Mouse (Mus musculus) embryonic fibroblast, embryonic 13.5 days (primary cell): ENCODE measurements around the gene Slc25a17.

Source experiments
- CTCF ChIP-seq: IDR thresholded peaks from 2 replicates; pipeline ENCODE4 v1.5.1; 2011; ENCODE audit warnings: mild to moderate bottlenecking, control low read depth, low read length, moderate library complexity, borderline replicate concordance; ENCODE audit not compliant: insufficient read depth
- POLR2A ChIP-seq: IDR thresholded peaks from 2 replicates; pipeline ENCODE4 v1.6.1; 2011; ENCODE audit warnings: low read depth, mild to moderate bottlenecking, control low read depth, low read length, moderate library complexity

- TF ChIP-seq CTCF (no peak), POLR2A (no peak)
These were observed 13.1 kb downstream of the Slc25a17 start for GRCm38 (mm10) chr15:81347466-81347865.
